11 mouse cellular contexts compared by ENCODE assay signal in the genomic region with DNA sequence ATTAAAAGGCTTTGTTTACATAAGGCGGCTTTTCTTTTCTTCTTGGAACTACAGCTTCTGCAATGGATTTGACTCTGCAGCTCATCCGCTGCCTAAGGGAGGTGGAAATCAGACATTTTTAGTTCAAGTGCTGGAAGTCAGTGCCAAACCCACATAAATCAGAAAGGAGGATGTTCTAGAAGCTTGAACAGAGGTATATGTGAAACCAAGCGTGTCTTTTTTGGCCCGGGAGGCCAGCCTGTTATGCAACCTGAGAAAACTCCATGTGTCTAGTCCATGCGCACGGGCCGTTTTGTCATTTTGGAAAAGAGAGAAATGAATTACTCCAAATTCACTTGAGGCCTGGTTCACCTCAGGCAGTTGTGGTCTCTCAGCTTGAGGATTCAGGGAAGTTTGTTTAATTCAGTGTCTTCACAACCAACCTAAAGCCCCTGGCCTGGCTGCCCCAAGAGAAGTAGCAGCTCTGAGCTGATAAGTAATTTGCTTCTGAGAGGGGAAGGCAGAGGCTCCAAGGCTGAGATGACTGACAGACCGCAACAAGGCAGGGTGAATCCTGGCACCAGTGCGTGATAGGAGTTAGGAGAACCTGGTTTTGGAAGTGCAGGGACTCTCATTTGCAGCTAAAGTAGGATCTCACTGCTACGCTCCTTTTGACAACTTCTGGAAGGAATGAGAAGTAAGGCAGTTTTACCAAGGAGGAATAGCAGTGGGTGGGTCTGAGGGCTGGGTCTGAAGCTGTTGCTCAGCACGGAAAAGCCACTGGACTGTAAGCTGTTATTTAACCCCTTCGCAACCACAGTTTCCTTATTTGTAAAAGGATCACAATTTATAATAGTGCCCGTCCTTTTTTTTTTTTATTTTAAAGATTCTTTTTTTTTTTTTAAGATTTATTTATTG. TPM values are rescaled to one million over a fixed set of nuclear protein-coding genes. Genes with fewer than 3 reads are reported as not detected.
DNase-seq lines count a peak whose midpoint lies in the region; ATAC-seq and TF ChIP-seq lines count a peak whose summit lies in the region.
"Had no signal": no experiment of that assay in that cellular context is flagged by ENCODE, and none has a peak within 500 bp of the region (broad histone marks: within the 10 kb centered on the region; RNA-seq: fewer than 3 reads in every experiment).

No protein-coding gene starts in this region.

- H3K4me3 ChIP-seq in gastrocnemius, adult 2 months = no peak overlapping the region
- H3K4me3 ChIP-seq: erythroblast, embryonic 14.5 days; heart, embryonic 12.5 days had no signal

- no peak overlapping the region for H3K27ac ChIP-seq in gastrocnemius, adult 2 months

- ATAC-seq in frontal cortex, adult (ENCODE audit: low TSS enrichment) = peak; percentile 60
- 0 out of 2 replicates have a peak, but pooled peaks have one; percentile 13 for ATAC-seq in megakaryocyte-erythroid progenitor cell, adult 5-6 weeks (replicated peaks; ENCODE audit: low FRiP score, low TSS enrichment, poor library complexity, severe bottlenecking)
- ATAC-seq: lung, postnatal 0 days had no signal

- intact Hi-C loops in gastrocnemius, adult 2 months (cut with DNase I) = no loop called here

- no peak for DNase-seq in frontal cortex, postnatal 14 days (ENCODE audit: low spot score in 2 of 2)
- DNase-seq in right cerebral cortex, postnatal 25 days = peak; percentile 31
- DNase-seq in right cerebral cortex, postnatal 14 days = no peak
- DNase-seq in cerebellum, postnatal 25 days = peak; percentile 79 to 85
- DNase-seq in gastrocnemius, postnatal 10 days = no peak
- DNase-seq in gastrocnemius, adult 2 months = no peak

- no peak for TF ChIP-seq CTCF in gastrocnemius, adult 2 months (IDR thresholded peaks at IDR 0.05)

RNA-seq across cellular contexts. Expression of a gene that starts 13.5 kb away (rescaled TPM):
- total RNA-seq in megakaryocyte-erythroid progenitor cell, adult 5-6 weeks (2014; fragmentation: Nextera tagmentation) = 56.1 and 57.3 TPM in 2 replicates
- 28.3 and 36.6 TPM in 2 replicates for total RNA-seq in megakaryocyte-erythroid progenitor cell, adult 5-6 weeks (2017)
- 1 to 10 TPM in 1 of 2 experiments, under 1 TPM in 1; 0.87 to 4.3 TPM for total RNA-seq in gastrocnemius, postnatal 10 days (2021)
- total RNA-seq in gastrocnemius, adult 2 months (2021) = 10 to 100 TPM in 1 of 2 experiments, 1 to 10 TPM in 1; 2.3 to 10.1 TPM

Comparison
In these comparisons a context has a peak if more than half of its experiments do, and no peak if none do; other contexts are left out.
1. DNase-seq: peak in right cerebral cortex, postnatal 25 days (single experiment) and cerebellum, postnatal 25 days (2 of 2); none in frontal cortex, postnatal 14 days (0 of 2), right cerebral cortex, postnatal 14 days (single experiment), gastrocnemius, postnatal 10 days (single experiment) and gastrocnemius, adult 2 months (single experiment).